Mouse (Mus musculus): ENCODE measurements around the gene Gm11042. TPM values are rescaled to one million over a fixed set of nuclear protein-coding genes. Genes with fewer than 3 reads are reported as not detected.

Gm11042 gene
- polyA plus RNA-seq, 1 experiment from 2014 or later: not detected

GRCm38 (mm10) chr12:74321981-74322380 lies 5.8 kb upstream of the Gm11042 start:
- no peaks in the 10 kb centered on the region for H3K9me3 ChIP-seq (replicated peaks)
- no peak overlapping the region for H3K9ac ChIP-seq
- no peak overlapping the region for H3K4me2 ChIP-seq
- H3K27me3 ChIP-seq: no peaks in the 10 kb centered on the region
- ATAC-seq (ENCODE audit: insufficient read depth): no peak
- no peak overlapping the region for H3K27ac ChIP-seq (replicated peaks)
- H3K4me3 ChIP-seq (replicated peaks): no peak overlapping the region
- H3K36me3 ChIP-seq (replicated peaks): no peaks in the 10 kb centered on the region
- H3K4me1 ChIP-seq (replicated peaks): no peaks in the 10 kb centered on the region
- WGBS (ENCODE audit: insufficient replicate concordance): 56% methylated on average over 5 of the region's 5 CpGs

GRCm38 (mm10) chr12:74320318-74320717 lies 4.1 kb upstream of the Gm11042 start:
- H3K36me3 ChIP-seq (replicated peaks): no peaks in the 10 kb centered on the region
- ATAC-seq (ENCODE audit: insufficient read depth): no peak
- H3K4me1 ChIP-seq (replicated peaks): no peaks in the 10 kb centered on the region
- no peaks in the 10 kb centered on the region for H3K27me3 ChIP-seq
- H3K4me3 ChIP-seq (replicated peaks): no peak overlapping the region
- no peak overlapping the region for H3K4me2 ChIP-seq
- WGBS (ENCODE audit: insufficient replicate concordance): 15% methylated on average over 10 of the region's 10 CpGs
- H3K9me3 ChIP-seq (replicated peaks): no peaks in the 10 kb centered on the region
- no peak overlapping the region for H3K27ac ChIP-seq (replicated peaks)
- no peak overlapping the region for H3K9ac ChIP-seq

GRCm38 (mm10) chr12:74316989-74317759 lies 980 bp upstream of the Gm11042 start:
- Histone ChIP-seq H3K4me2 (peak overlapping the region; percentile 54), H3K9me3 (replicated peaks) (no peaks in the 10 kb centered on the region), H3K4me1 (replicated peaks) (no peaks in the 10 kb centered on the region), H3K36me3 (replicated peaks) (no peaks in the 10 kb centered on the region), H3K9ac (no peak overlapping the region), H3K4me3 (replicated peaks) (peak overlapping the region; percentile 49), H3K27ac (replicated peaks) (no peak overlapping the region), H3K27me3 (no peaks in the 10 kb centered on the region)
- 12% methylated on average over 15 of the region's 15 CpGs for WGBS (ENCODE audit: insufficient replicate concordance)
- no peak for ATAC-seq (ENCODE audit: insufficient read depth)

- H3K27ac ChIP-seq (replicated peaks): no peak overlapping the region
- no peak overlapping the region for H3K9ac ChIP-seq
- no peak for ATAC-seq (ENCODE audit: insufficient read depth)
- H3K4me3 ChIP-seq (replicated peaks): no peak overlapping the region
- H3K4me1 ChIP-seq (replicated peaks): no peaks in the 10 kb centered on the region
- H3K27me3 ChIP-seq: no peaks in the 10 kb centered on the region
- no peak overlapping the region for H3K4me2 ChIP-seq
- H3K36me3 ChIP-seq (replicated peaks): no peaks in the 10 kb centered on the region
- no peaks in the 10 kb centered on the region for H3K9me3 ChIP-seq (replicated peaks)
- 26% methylated on average over 2 of the region's 2 CpGs for WGBS (ENCODE audit: insufficient replicate concordance)
Observed at GRCm38 (mm10) chr12:74315221-74315620, 973 bp downstream of the Gm11042 start.

- ATAC-seq (ENCODE audit: insufficient read depth): no peak
- Histone ChIP-seq H3K4me1 (replicated peaks) (no peaks in the 10 kb centered on the region), H3K27me3 (no peaks in the 10 kb centered on the region), H3K27ac (replicated peaks) (no peak overlapping the region), H3K36me3 (replicated peaks) (no peaks in the 10 kb centered on the region), H3K9ac (no peak overlapping the region), H3K4me3 (replicated peaks) (no peak overlapping the region), H3K9me3 (replicated peaks) (no peaks in the 10 kb centered on the region), H3K4me2 (no peak overlapping the region)
- WGBS (ENCODE audit: insufficient replicate concordance): 52% methylated on average over 3 of the region's 3 CpGs
Observed at GRCm38 (mm10) chr12:74312611-74313010, 3.6 kb downstream of the Gm11042 start.

- Histone ChIP-seq H3K4me1 (replicated peaks) (no peaks in the 10 kb centered on the region), H3K36me3 (replicated peaks) (no peaks in the 10 kb centered on the region), H3K4me3 (replicated peaks) (no peak overlapping the region), H3K9ac (no peak overlapping the region), H3K27ac (replicated peaks) (no peak overlapping the region), H3K4me2 (no peak overlapping the region), H3K9me3 (replicated peaks) (no peaks in the 10 kb centered on the region), H3K27me3 (no peaks in the 10 kb centered on the region)
- ATAC-seq (ENCODE audit: insufficient read depth): no peak
- 59% methylated on average over 9 of the region's 9 CpGs for WGBS (ENCODE audit: insufficient replicate concordance)
Observed at GRCm38 (mm10) chr12:74303418-74304294, 12.5 kb downstream of the Gm11042 start.

GRCm38 (mm10) chr12:74301559-74301958 lies 14.6 kb downstream of the Gm11042 start:
- Histone ChIP-seq H3K36me3 (replicated peaks) (no peaks in the 10 kb centered on the region), H3K4me2 (no peak overlapping the region), H3K9me3 (replicated peaks) (no peaks in the 10 kb centered on the region), H3K9ac (no peak overlapping the region), H3K4me3 (replicated peaks) (no peak overlapping the region), H3K4me1 (replicated peaks) (no peaks in the 10 kb centered on the region), H3K27me3 (no peaks in the 10 kb centered on the region), H3K27ac (replicated peaks) (no peak overlapping the region)
- WGBS (ENCODE audit: insufficient replicate concordance): 70% methylated on average over 6 of the region's 6 CpGs
- ATAC-seq (ENCODE audit: insufficient read depth): no peak

GRCm38 (mm10) chr12:74296374-74296773 lies 19.8 kb downstream of the Gm11042 start:
- Histone ChIP-seq H3K9ac (no peak overlapping the region), H3K4me3 (replicated peaks) (no peak overlapping the region), H3K4me2 (no peak overlapping the region), H3K4me1 (replicated peaks) (no peaks in the 10 kb centered on the region), H3K36me3 (replicated peaks) (no peaks in the 10 kb centered on the region), H3K27ac (replicated peaks) (no peak overlapping the region), H3K27me3 (no peaks in the 10 kb centered on the region), H3K9me3 (replicated peaks) (no peaks in the 10 kb centered on the region)
- ATAC-seq (ENCODE audit: insufficient read depth): no peak
- 51% methylated on average over 5 of the region's 5 CpGs for WGBS (ENCODE audit: insufficient replicate concordance)

GRCm38 (mm10) chr12:74293624-74294023 lies 22.6 kb downstream of the Gm11042 start:
- Histone ChIP-seq H3K4me1 (replicated peaks) (no peaks in the 10 kb centered on the region), H3K27me3 (no peaks in the 10 kb centered on the region), H3K9ac (no peak overlapping the region), H3K9me3 (replicated peaks) (no peaks in the 10 kb centered on the region), H3K4me2 (no peak overlapping the region), H3K27ac (replicated peaks) (no peak overlapping the region), H3K4me3 (replicated peaks) (no peak overlapping the region), H3K36me3 (replicated peaks) (no peaks in the 10 kb centered on the region)
- ATAC-seq (ENCODE audit: insufficient read depth): no peak
- WGBS (ENCODE audit: insufficient replicate concordance): 4% methylated on average over 4 of the region's 4 CpGs

- Histone ChIP-seq H3K36me3 (replicated peaks) (no peaks in the 10 kb centered on the region), H3K4me2 (no peak overlapping the region), H3K27me3 (peaks cover 2% of the 10 kb centered on the region; the same call in 1 of the 2 replicates), H3K4me1 (replicated peaks) (no peaks in the 10 kb centered on the region), H3K4me3 (replicated peaks) (no peak overlapping the region), H3K9ac (no peak overlapping the region), H3K27ac (replicated peaks) (no peak overlapping the region), H3K9me3 (replicated peaks) (no peaks in the 10 kb centered on the region)
- no peak for ATAC-seq (ENCODE audit: insufficient read depth)
- WGBS (ENCODE audit: insufficient replicate concordance): 65% methylated on average over 4 of the region's 4 CpGs
Observed at GRCm38 (mm10) chr12:74290983-74291382, 25.2 kb downstream of the Gm11042 start.

GRCm38 (mm10) chr12:74284685-74285054 lies 31.5 kb downstream of the Gm11042 start:
- no peak overlapping the region for H3K4me3 ChIP-seq (replicated peaks)
- ATAC-seq (ENCODE audit: insufficient read depth): no peak
- H3K4me1 ChIP-seq (replicated peaks): no peaks in the 10 kb centered on the region
- no peaks in the 10 kb centered on the region for H3K9me3 ChIP-seq (replicated peaks)
- no peaks in the 10 kb centered on the region for H3K36me3 ChIP-seq (replicated peaks)
- peaks cover 37% of the 10 kb centered on the region for H3K27me3 ChIP-seq
- 5% methylated on average over 11 of the region's 11 CpGs for WGBS (ENCODE audit: insufficient replicate concordance)
- no peak overlapping the region for H3K27ac ChIP-seq (replicated peaks)
- no peak overlapping the region for H3K4me2 ChIP-seq
- H3K9ac ChIP-seq: no peak overlapping the region

Measured in liver, embryonic 15.5 days (tissue).